Mouse (Mus musculus): Measurements from ENCODE around the gene Ttc7. TPM values are rescaled to one million over a fixed set of nuclear protein-coding genes. Genes with fewer than 3 reads are reported as not detected.

The Ttc7 gene
- total and polyA plus RNA-seq, 3 experiments, result 22.8 to 42.4 TPM; not detected in 1

DNA sequence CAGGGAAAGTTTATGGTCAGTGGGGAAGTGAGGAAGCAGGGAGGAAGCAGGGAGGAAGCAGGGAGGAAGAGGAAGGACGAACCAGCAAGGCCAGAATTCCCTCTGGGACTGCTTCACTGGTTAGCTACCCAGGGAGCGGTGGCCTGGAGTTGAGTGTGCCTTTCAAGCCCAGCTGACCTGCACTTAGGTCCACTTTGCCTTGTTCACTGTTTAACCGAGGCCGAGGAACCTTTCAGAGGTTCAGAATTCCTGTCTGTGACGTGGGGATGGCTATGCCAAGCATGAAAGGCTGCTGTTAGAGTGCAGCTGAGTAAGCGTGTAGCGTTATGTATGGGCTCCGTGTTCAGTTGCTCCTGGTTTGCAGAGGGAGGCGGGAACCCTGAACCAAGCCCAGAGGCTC lies 90.6 kb downstream of the Ttc7 start:
- Histone ChIP-seq H3K79me2 (ENCODE audit: control insufficient read depth, insufficient read depth, low read length, poor library complexity) (no peaks in the 10 kb centered on the region), H3K9me3 (replicated peaks; ENCODE audit: insufficient read depth, low read length) (no peaks in the 10 kb centered on the region), H3K4me3 (ENCODE audit: control insufficient read depth in 1 of 2, insufficient read depth in 1 of 2, low read depth in 2 of 2, low read length in 2 of 2) (no peak overlapping the region), H3K27me3 (ENCODE audit: control insufficient read depth in 1 of 2, insufficient read depth in 2 of 2, low read length in 2 of 2) (no peaks in the 10 kb centered on the region), H3K27ac (ENCODE audit: control insufficient read depth, low read depth, low read length) (no peak overlapping the region), H3K9ac (ENCODE audit: control insufficient read depth, low read depth, low read length, poor library complexity, severe bottlenecking) (no peak overlapping the region), H3K4me1 (ENCODE audit: control insufficient read depth in 1 of 2, insufficient read depth in 2 of 2, low read length in 2 of 2) (no peaks in the 10 kb centered on the region), H3K36me3 (ENCODE audit: control insufficient read depth in 1 of 2, insufficient read depth in 2 of 2, low read length in 2 of 2) (no peaks in the 10 kb centered on the region)
- no peak for DNase-seq (ENCODE audit: low read depth, low spot score)
- no peak for TF ChIP-seq UBTF (IDR thresholded peaks at IDR 0.05; ENCODE audit: borderline replicate concordance, insufficient read depth, low read depth, low read length)
- no peak for TF ChIP-seq GATA1 (IDR thresholded peaks at IDR 0.05; ENCODE audit: low read depth, low read length)

DNA sequence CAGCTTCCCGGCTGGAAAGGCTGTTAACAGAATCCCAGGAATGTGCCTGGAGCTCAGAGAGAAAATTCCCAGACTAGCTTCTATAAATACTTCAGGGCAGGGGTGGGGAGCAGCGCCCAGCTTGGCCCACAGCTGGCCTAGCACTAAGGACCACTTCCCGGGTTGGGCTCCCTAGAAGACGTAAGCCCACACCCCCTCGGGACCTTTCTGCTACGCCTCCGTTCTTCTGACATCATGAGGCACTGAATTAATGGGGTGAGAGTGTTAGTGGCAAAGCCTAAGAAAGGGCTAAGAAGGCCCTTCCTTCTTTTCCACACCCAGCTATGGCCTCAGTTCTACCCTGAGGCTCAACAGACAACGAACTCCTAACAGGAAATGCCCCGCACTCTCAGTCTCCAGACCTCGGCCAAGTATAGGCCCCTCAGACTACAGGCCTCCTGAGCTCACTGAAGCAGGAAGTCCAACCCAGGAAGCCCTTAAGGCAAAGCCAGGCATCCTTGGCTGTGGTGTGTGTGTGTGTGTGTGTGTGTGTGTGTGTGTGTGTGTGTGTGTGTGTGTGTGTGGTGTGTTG lies 93.3 kb downstream of the Ttc7 start:
- no peak for TF ChIP-seq USF1 (IDR thresholded peaks at IDR 0.05; ENCODE audit: low read depth, low read length)
- no peak for TF ChIP-seq GATA1 (IDR thresholded peaks at IDR 0.05; ENCODE audit: low read depth, low read length)
- no peak for TF ChIP-seq KAT2A (conservative IDR thresholded peaks at IDR 0.05; ENCODE audit: low read depth, low read length)
- Histone ChIP-seq H3K4me3 (ENCODE audit: control insufficient read depth in 1 of 2, insufficient read depth in 1 of 2, low read depth in 2 of 2, low read length in 2 of 2) (no peak overlapping the region), H3K27ac (ENCODE audit: control insufficient read depth, low read depth, low read length) (no peak overlapping the region)

DNA sequence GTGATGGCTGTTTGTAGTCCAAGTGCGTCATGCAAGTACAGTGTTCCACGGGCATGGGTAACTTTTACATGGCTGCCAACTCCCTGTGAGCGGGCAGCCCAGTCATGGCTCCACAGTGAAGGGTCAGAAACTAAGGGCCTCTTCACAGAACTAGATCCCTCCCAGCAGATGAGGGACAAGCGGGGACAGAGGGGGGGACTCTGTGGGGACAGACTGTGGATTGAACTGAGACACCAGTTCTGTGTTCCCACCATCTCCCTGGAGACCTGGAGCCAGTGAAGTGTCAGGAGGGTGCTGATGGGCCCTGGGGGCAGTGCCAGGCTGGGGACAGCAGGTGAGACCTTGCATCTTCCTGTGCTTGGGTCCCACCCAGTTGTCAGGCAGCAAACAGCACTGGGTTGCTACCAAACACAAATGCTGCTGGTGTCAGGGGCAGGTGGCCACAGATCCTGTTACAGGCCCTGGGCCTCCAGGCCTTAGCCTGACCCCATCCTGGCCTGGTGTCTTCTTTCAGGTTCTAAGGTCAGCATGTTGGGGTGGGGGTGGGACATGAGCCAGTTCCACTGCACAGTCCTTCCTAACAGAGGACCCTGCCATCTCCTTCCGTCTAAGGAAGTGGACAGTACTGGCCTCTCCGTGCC lies 94.3 kb downstream of the Ttc7 start:
- no peak for DNase-seq (ENCODE audit: low read depth, low spot score)
- Histone ChIP-seq H3K27me3 (ENCODE audit: control insufficient read depth in 1 of 2, insufficient read depth in 2 of 2, low read length in 2 of 2) (no peaks in the 10 kb centered on the region), H3K79me2 (ENCODE audit: control insufficient read depth, insufficient read depth, low read length, poor library complexity) (no peaks in the 10 kb centered on the region), H3K27ac (ENCODE audit: control insufficient read depth, low read depth, low read length) (no peak overlapping the region), H3K4me1 (ENCODE audit: control insufficient read depth in 1 of 2, insufficient read depth in 2 of 2, low read length in 2 of 2) (no peaks in the 10 kb centered on the region), H3K9me3 (replicated peaks; ENCODE audit: insufficient read depth, low read length) (no peaks in the 10 kb centered on the region), H3K4me3 (ENCODE audit: control insufficient read depth in 1 of 2, insufficient read depth in 1 of 2, low read depth in 2 of 2, low read length in 2 of 2) (no peak overlapping the region), H3K9ac (ENCODE audit: control insufficient read depth, low read depth, low read length, poor library complexity, severe bottlenecking) (no peak overlapping the region), H3K36me3 (ENCODE audit: control insufficient read depth in 1 of 2, insufficient read depth in 2 of 2, low read length in 2 of 2) (no peaks in the 10 kb centered on the region)
- TF ChIP-seq TBP (IDR thresholded peaks at IDR 0.05; ENCODE audit: low read depth, low read length) (no peak), MYC (IDR thresholded peaks at IDR 0.05; ENCODE audit: low read depth, low read length) (no peak), MAX (IDR thresholded peaks at IDR 0.05; ENCODE audit: low read length) (no peak), JUND (IDR thresholded peaks at IDR 0.05; ENCODE audit: low read depth, low read length) (no peak), BHLHE40 (IDR thresholded peaks at IDR 0.05; ENCODE audit: borderline replicate concordance, low read depth, low read length) (no peak)

More for the DNA sequence above, 93.3 kb downstream of the Ttc7 start:
- no peak overlapping the region for H3K9ac ChIP-seq (ENCODE audit: control insufficient read depth, low read depth, low read length, poor library complexity, severe bottlenecking)
- no peaks in the 10 kb centered on the region for H3K27me3 ChIP-seq (ENCODE audit: control insufficient read depth in 1 of 2, insufficient read depth in 2 of 2, low read length in 2 of 2)
- H3K4me1 ChIP-seq (ENCODE audit: control insufficient read depth in 1 of 2, insufficient read depth in 2 of 2, low read length in 2 of 2), result no peaks in the 10 kb centered on the region
- H3K79me2 ChIP-seq (ENCODE audit: control insufficient read depth, insufficient read depth, low read length, poor library complexity), result no peaks in the 10 kb centered on the region
- H3K36me3 ChIP-seq (ENCODE audit: control insufficient read depth in 1 of 2, insufficient read depth in 2 of 2, low read length in 2 of 2), result no peaks in the 10 kb centered on the region
- no peak for DNase-seq (ENCODE audit: low read depth, low spot score)
- H3K9me3 ChIP-seq (replicated peaks; ENCODE audit: insufficient read depth, low read length), result no peaks in the 10 kb centered on the region

Measured in MEL (cell line).